ENCODE assay signal across 8 mouse cellular contexts in the genomic region with DNA sequence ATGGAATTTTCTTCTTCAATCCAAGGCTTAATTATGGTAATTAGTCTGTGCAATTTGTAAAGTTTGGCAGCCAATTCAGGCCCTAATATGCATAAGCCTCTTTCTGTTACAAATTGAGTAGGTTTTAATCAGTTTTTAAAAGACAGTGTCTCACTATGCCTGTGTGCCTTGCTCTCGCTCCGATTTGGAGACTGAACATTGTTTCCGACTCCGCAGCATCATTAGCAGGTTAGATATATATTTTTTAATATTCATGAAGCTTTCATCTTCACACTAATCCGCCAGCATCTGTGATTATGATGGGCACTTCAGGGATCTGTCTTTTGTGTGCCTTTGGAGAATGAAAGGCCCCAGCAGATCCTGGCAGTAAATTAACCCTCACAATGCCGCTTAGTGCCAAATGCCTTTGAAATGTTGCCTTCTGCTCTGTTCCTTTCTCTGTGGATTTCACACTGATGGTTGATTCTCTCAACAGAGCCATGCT.
DNase-seq lines count a peak whose midpoint lies in the region; ATAC-seq and TF ChIP-seq lines count a peak whose summit lies in the region.

No protein-coding gene starts in this region.

- peaks cover 13% of the 10 kb centered on the region; the same call in 1 of the 2 replicates for H3K27me3 ChIP-seq in forebrain, embryonic 14.5 days (replicated peaks; ENCODE audit: control insufficient read depth, insufficient read depth, low read length)
- H3K27me3 ChIP-seq in thymus, adult 2 months (ENCODE audit: control insufficient read depth, insufficient read depth, low read length), result no peaks in the 10 kb centered on the region

- ATAC-seq in forebrain, embryonic 14.5 days, result peak; percentile 96
- no peak for ATAC-seq in inflammation-experienced regulatory T-cells, adult 6 months

- DNase-seq in left cerebral cortex, adult 2 months (ENCODE audit: extremely low spot score in 1 of 2, low spot score in 2 of 2), result no peak
- no peak for DNase-seq in left cerebral cortex, adult 18-20 months (ENCODE audit: low spot score in 2 of 2)
- peak; percentile 97 for DNase-seq in forebrain, embryonic 14.5 days (ENCODE audit: low spot score)
- peak; percentile 9 to 18 for DNase-seq in layer of hippocampus, postnatal 36 days
- DNase-seq in retina, postnatal 1 day, result peak; percentile 86
- DNase-seq in heart, postnatal 14 days, result no peak
- no peak for DNase-seq in thymus, adult 2 months

- TF ChIP-seq POLR2A in thymus, adult 2 months (IDR thresholded peaks at IDR 0.05; ENCODE audit: control insufficient read depth, extremely low read depth, insufficient read depth, low read length, poor library complexity), result no peak

- H3K4me2 ChIP-seq in forebrain, embryonic 14.5 days (ENCODE audit: low read length), result peak overlapping the region; percentile 4; the same call in 1 of the 2 replicates

- WGBS in forebrain, embryonic 14.5 days, result 2% methylated on average over 6 of the region's 6 CpGs
- WGBS in thymus, adult 2 months, result 84% methylated on average over 6 of the region's 6 CpGs

- TF ChIP-seq CTCF in left cerebral cortex, adult 2 months (IDR thresholded peaks at IDR 0.05), result no peak
- TF ChIP-seq CTCF in thymus, adult 2 months (IDR thresholded peaks at IDR 0.05; ENCODE audit: borderline replicate concordance, control insufficient read depth, extremely low read depth, insufficient read depth, low read length, poor library complexity), result no peak

- no peak overlapping the region; the same call in 1 of the 2 replicates for H3K9ac ChIP-seq in forebrain, embryonic 14.5 days (ENCODE audit: low read length)

- no peaks in the 10 kb centered on the region for H3K9me3 ChIP-seq in forebrain, embryonic 14.5 days (replicated peaks; ENCODE audit: control insufficient read depth, low read length)

- H3K4me3 ChIP-seq in left cerebral cortex, adult 2 months, result 0 out of 2 replicates have a peak overlapping the region, but pooled peaks have one; percentile 19
- no peak overlapping the region for H3K4me3 ChIP-seq in forebrain, embryonic 14.5 days (ENCODE audit: low read depth, low read length)
- H3K4me3 ChIP-seq in thymus, adult 2 months (ENCODE audit: control insufficient read depth, insufficient read depth, low read length), result no peak overlapping the region

- H3K27ac ChIP-seq in left cerebral cortex, adult 2 months, result no peak overlapping the region
- H3K27ac ChIP-seq in forebrain, embryonic 14.5 days (ENCODE audit: low read depth, low read length), result peak overlapping the region; percentile 74
- H3K27ac ChIP-seq in thymus, adult 2 months (ENCODE audit: control insufficient read depth, insufficient read depth, low read length), result no peak overlapping the region

- intact Hi-C loops in left cerebral cortex, adult 2 months (cut with DNase I), result no loop called here
- intact Hi-C loops in heart, postnatal 14 days (cut with DNase I), result no loop called here

- no peaks in the 10 kb centered on the region for H3K36me3 ChIP-seq in forebrain, embryonic 14.5 days (ENCODE audit: control insufficient read depth, insufficient read depth, low read length)
- H3K36me3 ChIP-seq in thymus, adult 2 months (ENCODE audit: control insufficient read depth, insufficient read depth, low read length), result no peaks in the 10 kb centered on the region

- H3K4me1 ChIP-seq in forebrain, embryonic 14.5 days (ENCODE audit: control insufficient read depth, insufficient read depth, low read length), result peaks cover 11% of the 10 kb centered on the region
- no peaks in the 10 kb centered on the region for H3K4me1 ChIP-seq in thymus, adult 2 months (replicated peaks; ENCODE audit: control insufficient read depth, insufficient read depth, low read length)

Comparison
In these comparisons a context has a peak if more than half of its experiments do, and no peak if none do; other contexts are left out.
1. DNase-seq: peak in forebrain, embryonic 14.5 days (single experiment), layer of hippocampus, postnatal 36 days (2 of 2) and retina, postnatal 1 day (single experiment); none in left cerebral cortex, adult 2 months (0 of 2), left cerebral cortex, adult 18-20 months (0 of 2), heart, postnatal 14 days (0 of 2) and thymus, adult 2 months (single experiment).